Mouse (Mus musculus) heart, adult 2 months (tissue): ENCODE measurements at regions not wholly inside any gene's neighbourhood (a gene's known extent, or its start where the extent isn't known, plus 50 kb on each side); places are given as distances from the start of the nearest gene placed in this dataset.

ENCODE experiments used
- DNase-seq, 2 experiments: peaks; one replicate each; pipeline ENCODE4 v3.0.0; 2021
- H3K27ac ChIP-seq: fragments of 200-600 bp; 2 replicates; pipeline ENCODE4 v1.8.1; 2022
- H3K27me3 ChIP-seq: fragments of 200-500 bp; 2 replicates; pipeline ENCODE4 v1.6.1; 2012; ENCODE audit warnings: mild to moderate bottlenecking, low read length, inconsistent platforms, mixed read lengths; ENCODE audit not compliant: control insufficient read depth, insufficient read depth
- H3K36me3 ChIP-seq: fragments of 200-500 bp; 2 replicates; pipeline ENCODE4 v1.6.1; 2012; ENCODE audit warnings: low read length, inconsistent platforms; ENCODE audit not compliant: control insufficient read depth, insufficient read depth
- H3K4me1 ChIP-seq: fragments of 200-500 bp; 2 replicates; pipeline ENCODE4 v1.6.1; 2011; ENCODE audit warnings: low read length; ENCODE audit not compliant: control insufficient read depth, insufficient read depth
- H3K4me3 ChIP-seq: fragments of 200-600 bp; 2 replicates; pipeline ENCODE4 v1.8.1; 2022
- H3K79me2 ChIP-seq: fragments of 200-500 bp; replicated peaks from 2 replicates; pipeline ENCODE4 v1.6.1; 2012; ENCODE audit warnings: mild to moderate bottlenecking, inconsistent platforms, low read length, moderate library complexity, mixed read lengths; ENCODE audit not compliant: control insufficient read depth, insufficient read depth
- H3K9ac ChIP-seq: fragments of 200-500 bp; 2 replicates; pipeline ENCODE4 v1.6.1; 2012; ENCODE audit warnings: low read depth, mild to moderate bottlenecking, control low read depth, inconsistent platforms, low read length, mixed read lengths
- CTCF ChIP-seq: fragments of 200-600 bp; IDR thresholded peaks from 2 replicates; pipeline ENCODE4 v1.8.1; 2022; ENCODE audit warnings: antibody characterized with exemption, mild to moderate bottlenecking, moderate library complexity
- EP300 ChIP-seq: fragments of 200-500 bp; IDR thresholded peaks from 2 replicates; pipeline ENCODE4 v1.6.1; 2011; ENCODE audit warnings: low read depth, low read length, control low read depth; ENCODE audit not compliant: insufficient read depth
- POLR2A ChIP-seq: fragments of 200-500 bp; IDR thresholded peaks from 2 replicates; pipeline ENCODE4 v1.6.1; 2011; ENCODE audit warnings: mild to moderate bottlenecking, low read depth, low read length, control low read depth; ENCODE audit not compliant: insufficient read depth
- WGBS: fragments of 180-500 bp; shearing (Covaris S2); methylation state at CpG from one replicate; pipeline ENCODE4 v1.1.7; 2018; 5-methylcytosine and 5-hydroxymethylcytosine counted together
- intact Hi-C: fragments of 180-260 bp; cut with DNase I; formaldehyde crosslinking; loops from one replicate; pipeline ENCODE4 v1.15.1; 2025

- no peaks in the 10 kb centered on the region for H3K27me3 ChIP-seq
- H3K4me1 ChIP-seq, result no peaks in the 10 kb centered on the region
- intact Hi-C loops, result no loop called here
- 1% methylated on average over 2 of the region's 2 CpGs for WGBS
- no peak for DNase-seq
- no peaks in the 10 kb centered on the region for H3K36me3 ChIP-seq
- TF ChIP-seq CTCF (peak; percentile 27), EP300 (no peak)
- no peak overlapping the region for H3K9ac ChIP-seq
- H3K79me2 ChIP-seq, result no peaks in the 10 kb centered on the region
- no peak overlapping the region for H3K27ac ChIP-seq
- H3K4me3 ChIP-seq, result no peak overlapping the region
Observed at GRCm38 (mm10) chr6:49716520-49716919, 106.0 kb upstream of the Npy start.

DNA sequence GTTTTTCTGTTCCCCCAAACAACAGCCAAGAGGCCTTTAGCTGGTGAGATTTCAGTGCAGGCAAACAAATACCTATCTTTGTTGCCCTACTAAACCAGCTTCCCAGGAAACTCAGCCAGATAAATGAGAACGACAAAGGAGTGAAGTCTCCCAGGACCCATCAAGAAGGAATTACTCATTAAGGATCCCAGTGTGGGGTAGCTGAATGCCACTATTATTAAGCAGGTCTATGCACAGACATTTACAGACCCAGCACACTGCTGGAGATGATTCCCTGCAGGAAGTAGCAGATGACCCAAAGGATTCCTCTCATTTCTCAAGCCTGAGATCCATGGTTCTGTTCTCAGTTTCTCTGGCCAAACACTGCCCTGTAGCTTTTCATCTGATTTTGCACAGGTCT, 105.6 kb upstream of the Npy start:
- H3K79me2 ChIP-seq, result no peaks in the 10 kb centered on the region
- no peak overlapping the region for H3K4me3 ChIP-seq
- 19% methylated on average over 1 of the region's 1 CpGs for WGBS
- no peak overlapping the region for H3K9ac ChIP-seq
- H3K4me1 ChIP-seq, result no peaks in the 10 kb centered on the region
- H3K27ac ChIP-seq, result no peak overlapping the region
- no peak for DNase-seq
- no peak for TF ChIP-seq CTCF
- no peak for TF ChIP-seq EP300
- TF ChIP-seq POLR2A, result no peak
- H3K36me3 ChIP-seq, result no peaks in the 10 kb centered on the region
- intact Hi-C loops, result no loop called here
- H3K27me3 ChIP-seq, result no peaks in the 10 kb centered on the region

GRCm38 (mm10) chr6:49733191-49733590, 89.3 kb upstream of the Npy start:
- H3K4me3 ChIP-seq, result no peak overlapping the region
- no peak overlapping the region for H3K9ac ChIP-seq
- no peaks in the 10 kb centered on the region for H3K79me2 ChIP-seq
- H3K36me3 ChIP-seq, result no peaks in the 10 kb centered on the region
- H3K4me1 ChIP-seq, result no peaks in the 10 kb centered on the region
- TF ChIP-seq POLR2A, result no peak
- TF ChIP-seq CTCF, result no peak
- no peak for TF ChIP-seq EP300
- no peak overlapping the region for H3K27ac ChIP-seq
- intact Hi-C loops, result no loop called here
- 62% methylated on average over 5 of the region's 5 CpGs for WGBS
- no peaks in the 10 kb centered on the region for H3K27me3 ChIP-seq
- peak in 1 of 2 experiments; percentile 8 for DNase-seq

- Histone ChIP-seq H3K4me3 (no peak overlapping the region), H3K27ac (no peak overlapping the region), H3K36me3 (no peaks in the 10 kb centered on the region), H3K4me1 (no peaks in the 10 kb centered on the region), H3K79me2 (no peaks in the 10 kb centered on the region), H3K9ac (no peak overlapping the region), H3K27me3 (no peaks in the 10 kb centered on the region)
- no peak for DNase-seq
- no peak for TF ChIP-seq EP300
- TF ChIP-seq POLR2A, result no peak
- no peak for TF ChIP-seq CTCF
- intact Hi-C loops, result no loop called here
- WGBS, result 50% methylated on average over 3 of the region's 3 CpGs
Observed at GRCm38 (mm10) chr6:49743157-49743556, 79.4 kb upstream of the Npy start.

GRCm38 (mm10) chr6:49745301-49745700, 77.2 kb upstream of the Npy start:
- Histone ChIP-seq H3K9ac (no peak overlapping the region), H3K36me3 (no peaks in the 10 kb centered on the region), H3K4me1 (no peaks in the 10 kb centered on the region), H3K4me3 (no peak overlapping the region), H3K79me2 (no peaks in the 10 kb centered on the region), H3K27ac (no peak overlapping the region), H3K27me3 (no peaks in the 10 kb centered on the region)
- no peak for DNase-seq
- TF ChIP-seq POLR2A (no peak), EP300 (no peak), CTCF (no peak)
- WGBS, result 90% methylated on average over 4 of the region's 4 CpGs
- intact Hi-C loops, result no loop called here

- no peak for TF ChIP-seq POLR2A
- peak; percentile 49 for TF ChIP-seq CTCF
- H3K4me3 ChIP-seq, result no peak overlapping the region
- H3K4me1 ChIP-seq, result no peaks in the 10 kb centered on the region
- no peak overlapping the region for H3K9ac ChIP-seq
- no peaks in the 10 kb centered on the region for H3K27me3 ChIP-seq
- no peaks in the 10 kb centered on the region for H3K79me2 ChIP-seq
- no peak overlapping the region for H3K27ac ChIP-seq
- 45% methylated on average over 2 of the region's 2 CpGs for WGBS
- H3K36me3 ChIP-seq, result no peaks in the 10 kb centered on the region
- intact Hi-C loops, result loop anchor here (2.0 kb wide), 1 partner anchor 232 kb away; no protein-coding TSS in a partner anchor
- DNase-seq, result no peak
Observed at GRCm38 (mm10) chr6:49750544-49750943, 72.0 kb upstream of the Npy start.

- Histone ChIP-seq H3K36me3 (no peaks in the 10 kb centered on the region), H3K27ac (no peak overlapping the region), H3K9ac (no peak overlapping the region), H3K4me1 (no peaks in the 10 kb centered on the region), H3K79me2 (no peaks in the 10 kb centered on the region), H3K4me3 (no peak overlapping the region), H3K27me3 (no peaks in the 10 kb centered on the region)
- TF ChIP-seq POLR2A, result no peak
- TF ChIP-seq EP300, result no peak
- TF ChIP-seq CTCF, result no peak
- intact Hi-C loops, result no loop called here
- DNase-seq, result no peak
- WGBS, result 91% methylated on average over 6 of the region's 6 CpGs
Observed at GRCm38 (mm10) chr6:49759614-49760013, 62.9 kb upstream of the Npy start.
